Mouse (Mus musculus): ENCODE results near the gene Gm10447. TPM values are rescaled to one million over a fixed set of nuclear protein-coding genes. Genes with fewer than 3 reads are reported as not detected.
"Not testable (repeated sequence)": the region's sequence is repeated elsewhere in the genome, so short reads cannot be mapped to it uniquely, and the experiment has no call there.

Gm10447 gene
- polyA plus RNA-seq, 1 experiment from 2014 or later = 0.10 TPM

GRCm38 (mm10) chr11:53427993-53428715, 28.8 kb downstream of the Gm10447 start:
- 0 out of 2 replicates have a peak, but pooled peaks cover 9% of the 10 kb centered on the region for H3K36me3 ChIP-seq (ENCODE audit: control insufficient read depth, insufficient read depth, low read length)
- no peak for ATAC-seq (ENCODE audit: insufficient read depth, low FRiP score)
- no peak overlapping the region for H3K27ac ChIP-seq (ENCODE audit: low read length)
- WGBS = 86% methylated on average over 3 of the region's 3 CpGs
- no peaks in the 10 kb centered on the region for H3K9me3 ChIP-seq (replicated peaks; ENCODE audit: control insufficient read depth, low read length)
- no peaks in the 10 kb centered on the region for H3K27me3 ChIP-seq (ENCODE audit: control insufficient read depth, insufficient read depth, low read length)
- H3K4me2 ChIP-seq (ENCODE audit: low read depth, low read length) = no peak overlapping the region
- peaks cover 12% of the 10 kb centered on the region for H3K4me1 ChIP-seq (ENCODE audit: control insufficient read depth, insufficient read depth, low read length)
- no peak overlapping the region for H3K4me3 ChIP-seq (replicated peaks; ENCODE audit: low read length)
- no peak overlapping the region for H3K9ac ChIP-seq (ENCODE audit: low read length)

- H3K36me3 ChIP-seq (ENCODE audit: control insufficient read depth, insufficient read depth, low read length); H3K9me3 ChIP-seq (replicated peaks; ENCODE audit: control insufficient read depth, low read length); H3K27me3 ChIP-seq (ENCODE audit: control insufficient read depth, insufficient read depth, low read length); H3K27ac ChIP-seq (ENCODE audit: low read length); ATAC-seq (ENCODE audit: insufficient read depth, low FRiP score); H3K4me2 ChIP-seq (ENCODE audit: low read depth, low read length); H3K9ac ChIP-seq (ENCODE audit: low read length); H3K4me3 ChIP-seq (replicated peaks; ENCODE audit: low read length): not testable (repeated sequence)
- WGBS = 83% methylated on average over 3 of the region's 3 CpGs
- peaks cover 12% of the 10 kb centered on the region for H3K4me1 ChIP-seq (ENCODE audit: control insufficient read depth, insufficient read depth, low read length)
Observed at GRCm38 (mm10) chr11:53426914-53427313, 30.0 kb downstream of the Gm10447 start.

GRCm38 (mm10) chr11:53425711-53426255, 31.1 kb downstream of the Gm10447 start:
- 0 out of 2 replicates have a peak, but pooled peaks cover 9% of the 10 kb centered on the region for H3K36me3 ChIP-seq (ENCODE audit: control insufficient read depth, insufficient read depth, low read length)
- H3K27ac ChIP-seq (ENCODE audit: low read length) = no peak overlapping the region
- WGBS = 78% methylated on average over 6 of the region's 6 CpGs
- no peak overlapping the region for H3K4me3 ChIP-seq (replicated peaks; ENCODE audit: low read length)
- H3K9ac ChIP-seq (ENCODE audit: low read length) = no peak overlapping the region
- no peaks in the 10 kb centered on the region for H3K27me3 ChIP-seq (ENCODE audit: control insufficient read depth, insufficient read depth, low read length)
- H3K9me3 ChIP-seq (replicated peaks; ENCODE audit: control insufficient read depth, low read length) = no peaks in the 10 kb centered on the region
- H3K4me1 ChIP-seq (ENCODE audit: control insufficient read depth, insufficient read depth, low read length) = peaks cover 7% of the 10 kb centered on the region
- ATAC-seq (ENCODE audit: insufficient read depth, low FRiP score) = no peak
- H3K4me2 ChIP-seq (ENCODE audit: low read depth, low read length) = no peak overlapping the region

GRCm38 (mm10) chr11:53425251-53425650, 31.7 kb downstream of the Gm10447 start:
- Histone ChIP-seq H3K36me3 (ENCODE audit: control insufficient read depth, insufficient read depth, low read length) (0 out of 2 replicates have a peak, but pooled peaks cover 9% of the 10 kb centered on the region), H3K4me3 (replicated peaks; ENCODE audit: low read length) (no peak overlapping the region), H3K4me2 (ENCODE audit: low read depth, low read length) (no peak overlapping the region), H3K9ac (ENCODE audit: low read length) (no peak overlapping the region), H3K27me3 (ENCODE audit: control insufficient read depth, insufficient read depth, low read length) (no peaks in the 10 kb centered on the region), H3K9me3 (replicated peaks; ENCODE audit: control insufficient read depth, low read length) (no peaks in the 10 kb centered on the region), H3K27ac (ENCODE audit: low read length) (no peak overlapping the region), H3K4me1 (ENCODE audit: control insufficient read depth, insufficient read depth, low read length) (peaks cover 7% of the 10 kb centered on the region)
- WGBS = 35% methylated on average over 3 of the region's 3 CpGs
- no peak for ATAC-seq (ENCODE audit: insufficient read depth, low FRiP score)

GRCm38 (mm10) chr11:53424826-53425225, 32.1 kb downstream of the Gm10447 start:
- WGBS = 66% methylated on average over 2 of the region's 2 CpGs
- Histone ChIP-seq H3K4me1 (ENCODE audit: control insufficient read depth, insufficient read depth, low read length) (peaks cover 7% of the 10 kb centered on the region), H3K27me3 (ENCODE audit: control insufficient read depth, insufficient read depth, low read length) (no peaks in the 10 kb centered on the region), H3K27ac (ENCODE audit: low read length) (no peak overlapping the region), H3K9ac (ENCODE audit: low read length) (no peak overlapping the region), H3K4me3 (replicated peaks; ENCODE audit: low read length) (no peak overlapping the region), H3K36me3 (ENCODE audit: control insufficient read depth, insufficient read depth, low read length) (0 out of 2 replicates have a peak, but pooled peaks cover 9% of the 10 kb centered on the region), H3K9me3 (replicated peaks; ENCODE audit: control insufficient read depth, low read length) (no peaks in the 10 kb centered on the region), H3K4me2 (ENCODE audit: low read depth, low read length) (no peak overlapping the region)
- ATAC-seq (ENCODE audit: insufficient read depth, low FRiP score) = no peak

GRCm38 (mm10) chr11:53423036-53423435, 33.9 kb downstream of the Gm10447 start, which contains the start of gene Leap2:
TSS of gene Leap2 (minus strand) at chr11:53423170.
- H3K4me3 ChIP-seq (replicated peaks; ENCODE audit: low read length) = no peak within 1 kb of the TSS
- no peak within 1 kb of the TSS for H3K9ac ChIP-seq (ENCODE audit: low read length)
- H3K4me1 ChIP-seq (ENCODE audit: control insufficient read depth, insufficient read depth, low read length) = no peaks in the 10 kb centered on the region
- no peak within 1 kb of the TSS for H3K4me2 ChIP-seq (ENCODE audit: low read depth, low read length)
- H3K27ac ChIP-seq (ENCODE audit: low read length) = no peak within 1 kb of the TSS
- no peaks in the 10 kb centered on the region for H3K27me3 ChIP-seq (ENCODE audit: control insufficient read depth, insufficient read depth, low read length)
- no peak for ATAC-seq (ENCODE audit: insufficient read depth, low FRiP score)
- 76% methylated on average over 4 of the region's 4 CpGs for WGBS
- H3K36me3 ChIP-seq (ENCODE audit: control insufficient read depth, insufficient read depth, low read length) = peaks cover 7% of the 10 kb centered on the region; the same call in 1 of the 2 replicates
- H3K9me3 ChIP-seq (replicated peaks; ENCODE audit: control insufficient read depth, low read length) = no peaks in the 10 kb centered on the region

- ATAC-seq (ENCODE audit: insufficient read depth, low FRiP score) = no peak
- no peaks in the 10 kb centered on the region for H3K9me3 ChIP-seq (replicated peaks; ENCODE audit: control insufficient read depth, low read length)
- H3K27ac ChIP-seq (ENCODE audit: low read length) = no peak overlapping the region
- H3K36me3 ChIP-seq (ENCODE audit: control insufficient read depth, insufficient read depth, low read length) = peaks cover 24% of the 10 kb centered on the region
- no peak overlapping the region for H3K4me3 ChIP-seq (replicated peaks; ENCODE audit: low read length)
- no peaks in the 10 kb centered on the region for H3K27me3 ChIP-seq (ENCODE audit: control insufficient read depth, insufficient read depth, low read length)
- H3K9ac ChIP-seq (ENCODE audit: low read length) = no peak overlapping the region
- no peak overlapping the region for H3K4me2 ChIP-seq (ENCODE audit: low read depth, low read length)
- H3K4me1 ChIP-seq (ENCODE audit: control insufficient read depth, insufficient read depth, low read length) = no peaks in the 10 kb centered on the region
Observed at GRCm38 (mm10) chr11:53418048-53418447, 38.9 kb downstream of the Gm10447 start.

GRCm38 (mm10) chr11:53413871-53414270, 43.0 kb downstream of the Gm10447 start:
- ATAC-seq (ENCODE audit: insufficient read depth, low FRiP score) = no peak
- peaks cover 38% of the 10 kb centered on the region for H3K36me3 ChIP-seq (ENCODE audit: control insufficient read depth, insufficient read depth, low read length)
- WGBS = 92% methylated on average over 4 of the region's 4 CpGs

GRCm38 (mm10) chr11:53411738-53412137, 45.2 kb downstream of the Gm10447 start:
- H3K36me3 ChIP-seq (ENCODE audit: control insufficient read depth, insufficient read depth, low read length) = peaks cover 34% of the 10 kb centered on the region
- H3K4me1 ChIP-seq (ENCODE audit: control insufficient read depth, insufficient read depth, low read length) = no peaks in the 10 kb centered on the region
- ATAC-seq (ENCODE audit: insufficient read depth, low FRiP score) = no peak
- no peak overlapping the region for H3K4me2 ChIP-seq (ENCODE audit: low read depth, low read length)
- H3K9me3 ChIP-seq (replicated peaks; ENCODE audit: control insufficient read depth, low read length) = no peaks in the 10 kb centered on the region
- no peak overlapping the region for H3K9ac ChIP-seq (ENCODE audit: low read length)
- H3K27me3 ChIP-seq (ENCODE audit: control insufficient read depth, insufficient read depth, low read length) = no peaks in the 10 kb centered on the region
- H3K27ac ChIP-seq (ENCODE audit: low read length) = no peak overlapping the region
- no peak overlapping the region for H3K4me3 ChIP-seq (replicated peaks; ENCODE audit: low read length)

More at GRCm38 (mm10) chr11:53413871-53414270, 43.0 kb downstream of the Gm10447 start:
- H3K4me2 ChIP-seq (ENCODE audit: low read depth, low read length) = no peak overlapping the region
- H3K4me1 ChIP-seq (ENCODE audit: control insufficient read depth, insufficient read depth, low read length) = no peaks in the 10 kb centered on the region
- no peak overlapping the region for H3K4me3 ChIP-seq (replicated peaks; ENCODE audit: low read length)
- H3K9me3 ChIP-seq (replicated peaks; ENCODE audit: control insufficient read depth, low read length) = no peaks in the 10 kb centered on the region
- no peak overlapping the region for H3K27ac ChIP-seq (ENCODE audit: low read length)
- no peaks in the 10 kb centered on the region for H3K27me3 ChIP-seq (ENCODE audit: control insufficient read depth, insufficient read depth, low read length)
- H3K9ac ChIP-seq (ENCODE audit: low read length) = no peak overlapping the region
